Mouse (Mus musculus) gastrocnemius, postnatal 10 days (tissue): ENCODE results near the gene Nfia. TPM values are rescaled to one million over a fixed set of nuclear protein-coding genes. Genes with fewer than 3 reads are reported as not detected.
A peak's percentile ranks its signal among the peaks of the same experiment; 100 is the strongest.

ENCODE experiments used
- DNase-seq: peaks from one replicate; pipeline ENCODE4 v3.0.0; 2021; ENCODE audit warnings: mixed read lengths
- total RNA-seq, 2 experiments: library from RNA; stranded (reverse); gene quantifications; 2 replicates each; pipeline ENCODE4 v1.2.3; 2021

Gene Nfia
- total RNA-seq, 2 experiments from 2014 or later: 111 to 124 TPM

DNA sequence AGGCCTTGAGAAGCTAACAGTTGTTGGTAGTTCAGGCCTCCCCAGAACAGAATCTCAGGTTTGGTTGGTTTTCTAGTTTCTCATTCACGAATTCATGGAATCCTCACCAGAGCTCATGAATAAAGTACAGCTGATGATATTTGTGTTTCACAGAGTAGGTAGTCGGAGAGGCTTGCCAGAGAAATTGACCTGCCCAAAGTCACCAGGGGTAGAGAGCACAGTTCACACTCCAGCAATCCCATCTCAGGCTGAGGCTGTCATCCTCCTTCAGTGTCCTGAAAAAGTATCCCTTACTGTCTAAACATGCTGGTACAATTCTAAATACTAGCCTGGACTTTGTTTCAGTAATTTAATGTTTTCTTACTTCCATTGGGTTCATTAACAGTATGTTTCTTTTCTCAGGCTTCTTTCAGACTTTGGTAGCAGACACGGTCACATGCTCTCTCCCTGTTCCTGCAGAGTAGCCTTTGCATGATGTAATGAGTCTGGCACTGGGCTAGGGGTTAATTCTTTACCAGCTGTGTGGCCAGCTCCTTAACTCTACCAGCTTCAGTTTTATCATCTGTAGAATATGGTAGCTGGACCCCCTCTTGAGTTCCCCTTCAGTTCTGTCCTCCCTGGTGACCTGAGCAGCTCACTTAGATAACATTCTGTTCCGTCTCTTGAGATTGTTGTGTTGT is 7.1 kb upstream of the Nfia start:
- DNase-seq: no peak

DNA sequence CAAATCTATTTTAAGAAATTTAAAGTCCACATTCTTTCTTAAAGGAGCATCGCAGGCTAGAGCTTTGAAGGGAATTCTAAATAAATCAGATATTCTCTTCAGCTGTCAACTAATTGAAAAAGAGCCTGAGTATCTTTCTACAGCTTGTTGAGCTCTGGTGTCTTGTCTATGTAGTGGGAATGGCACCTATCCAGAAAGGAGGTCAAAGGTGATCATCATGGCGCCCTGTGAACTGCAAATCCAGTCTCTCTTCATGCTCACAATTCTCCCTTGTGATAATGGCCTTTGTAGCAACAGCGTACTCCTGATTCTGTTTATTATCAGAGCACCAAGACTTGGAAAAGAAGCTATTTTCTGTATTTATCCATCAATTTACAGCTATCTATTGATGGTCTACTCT is 6.4 kb upstream of the Nfia start:
- no peak for DNase-seq

DNA sequence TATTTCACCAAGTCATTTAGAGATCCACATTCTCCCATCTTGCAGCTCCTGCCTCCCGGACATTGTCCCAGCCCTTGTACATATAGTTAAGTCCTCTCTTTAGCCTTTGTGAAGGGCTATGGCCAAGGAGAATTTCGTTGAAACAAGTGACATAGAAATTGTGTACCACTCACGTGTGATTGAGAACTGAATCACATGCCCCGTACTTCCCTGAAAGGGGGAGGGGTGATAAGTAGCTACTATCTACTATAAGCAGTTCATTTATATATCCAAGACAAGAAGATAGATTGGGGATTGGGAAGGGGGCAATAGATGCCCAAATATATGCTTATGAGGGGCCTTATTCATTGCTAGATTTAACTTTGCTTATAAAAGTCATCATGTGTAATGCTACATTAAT is 5.5 kb upstream of the Nfia start:
- no peak for DNase-seq

DNA sequence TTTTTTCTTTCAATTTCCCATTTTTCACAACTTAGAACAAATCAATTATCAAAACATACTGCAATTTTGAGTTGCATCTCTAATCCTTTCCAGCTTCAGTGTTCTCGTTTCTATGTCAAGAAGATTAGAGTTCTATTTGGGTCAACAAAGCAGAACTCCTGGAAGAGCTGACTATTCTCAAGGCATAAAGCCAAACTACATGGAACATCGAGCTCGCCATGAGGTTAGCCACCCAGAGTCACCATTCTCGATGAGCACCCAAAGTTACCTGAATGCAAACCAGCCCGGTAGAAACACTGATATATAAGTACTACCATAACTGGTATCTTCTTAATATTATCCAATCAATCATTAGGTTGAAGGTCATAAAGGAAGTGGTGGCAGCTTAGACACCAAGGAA is 5.0 kb upstream of the Nfia start:
- no peak for DNase-seq

DNA sequence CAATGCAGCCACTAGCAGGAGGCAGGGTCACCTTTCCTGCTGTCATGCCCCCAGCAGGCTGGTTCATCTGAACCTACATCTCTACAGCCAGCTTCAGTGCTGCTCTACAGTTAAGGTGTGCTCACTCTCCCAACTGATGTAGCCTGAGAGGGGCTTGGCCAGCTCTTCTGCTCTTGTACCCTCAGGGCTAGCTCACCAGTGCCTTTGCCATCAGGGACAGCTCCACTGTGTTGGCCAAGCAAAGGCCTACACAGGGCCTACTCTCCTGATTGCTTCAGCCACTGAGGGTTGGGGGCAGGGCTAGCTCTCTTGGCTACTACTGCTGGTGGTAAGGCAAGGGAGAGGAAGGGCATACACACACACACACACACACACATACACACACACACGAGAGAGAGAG is 2.7 kb upstream of the Nfia start:
- DNase-seq: no peak

DNA sequence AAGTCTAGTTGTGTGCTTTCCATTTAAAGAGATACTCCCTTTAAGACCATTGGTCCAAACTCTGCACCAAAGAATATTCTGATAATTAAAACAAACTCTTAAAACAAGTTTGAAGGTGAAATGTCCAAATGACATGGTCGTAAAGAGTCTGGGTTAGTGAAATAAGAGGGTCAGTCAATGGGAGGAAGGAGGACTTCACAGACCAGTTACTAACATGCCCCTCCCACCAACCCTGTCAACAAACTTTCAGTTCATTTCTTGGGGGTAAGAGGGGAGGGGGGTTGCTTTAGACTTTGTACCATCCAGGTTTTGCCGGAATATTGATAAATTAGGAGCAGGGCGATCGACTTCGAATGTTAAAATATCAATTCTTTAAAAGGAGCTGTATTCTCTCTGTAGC is 1.1 kb upstream of the Nfia start:
- no peak for DNase-seq

DNA sequence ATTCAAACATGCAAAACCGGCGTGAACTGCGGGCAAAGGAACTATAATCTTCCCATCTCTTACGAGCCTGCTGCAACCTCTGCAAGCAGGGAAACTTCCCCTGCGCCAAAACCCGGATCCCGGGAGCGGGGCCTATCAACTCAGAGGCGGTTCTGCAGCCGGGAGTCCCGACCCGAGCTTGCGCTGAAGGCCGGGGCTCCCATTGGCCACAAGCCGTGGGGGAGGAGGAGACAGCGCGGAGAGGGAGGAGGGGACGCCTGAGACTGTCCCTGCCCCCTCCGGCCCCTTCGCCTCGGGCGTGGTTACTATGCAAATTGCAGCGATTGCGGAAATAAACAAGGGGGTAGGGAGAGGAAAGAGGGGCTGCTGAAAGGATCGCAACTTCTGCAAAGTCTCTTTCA is 450 bp upstream of the Nfia start:
- peak; percentile 95 for DNase-seq

DNA sequence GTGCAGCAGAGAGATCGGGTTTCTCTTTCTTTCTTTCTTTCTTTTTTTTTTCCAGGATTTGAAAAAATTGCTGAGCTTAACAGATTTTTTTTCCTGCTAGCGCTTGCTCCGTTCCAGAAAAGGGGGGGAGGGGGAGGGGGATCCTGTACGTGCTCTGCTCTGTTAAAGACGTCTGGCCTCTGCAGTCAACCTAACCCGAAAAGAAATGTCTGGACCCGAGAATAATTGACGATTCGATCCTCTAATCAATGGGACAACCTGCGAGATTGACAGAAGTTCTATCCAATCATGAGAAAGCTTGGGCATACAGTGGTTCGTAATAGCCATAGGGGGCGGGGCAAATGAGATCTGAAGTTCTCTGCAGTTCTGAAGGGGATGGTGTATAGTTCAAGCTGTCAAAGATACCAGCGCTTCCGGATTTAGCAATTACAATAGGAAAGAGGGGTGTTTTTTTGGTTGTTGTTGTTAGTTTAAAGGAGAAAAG is 618 bp downstream of the Nfia start:
- peak; percentile 70 for DNase-seq

DNA sequence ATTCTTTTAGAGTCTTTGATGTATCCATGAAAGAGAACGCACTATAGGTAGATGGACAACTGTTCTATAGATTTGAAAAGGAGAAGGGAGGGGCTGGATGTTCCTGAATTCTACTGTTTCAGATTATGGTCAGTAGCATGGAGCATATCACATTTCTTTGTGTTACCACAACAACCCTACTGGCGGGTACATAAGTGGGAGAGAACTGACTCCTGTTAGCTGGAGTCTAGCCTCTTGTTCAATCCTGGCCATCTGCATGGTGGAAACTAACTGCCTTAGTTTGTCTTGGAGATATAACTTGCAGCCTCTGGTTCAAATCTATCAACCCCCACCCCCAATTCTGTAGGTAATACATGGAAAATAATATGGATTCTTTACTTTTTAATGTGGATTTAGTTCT is 1.3 kb downstream of the Nfia start:
- no peak for DNase-seq

DNA sequence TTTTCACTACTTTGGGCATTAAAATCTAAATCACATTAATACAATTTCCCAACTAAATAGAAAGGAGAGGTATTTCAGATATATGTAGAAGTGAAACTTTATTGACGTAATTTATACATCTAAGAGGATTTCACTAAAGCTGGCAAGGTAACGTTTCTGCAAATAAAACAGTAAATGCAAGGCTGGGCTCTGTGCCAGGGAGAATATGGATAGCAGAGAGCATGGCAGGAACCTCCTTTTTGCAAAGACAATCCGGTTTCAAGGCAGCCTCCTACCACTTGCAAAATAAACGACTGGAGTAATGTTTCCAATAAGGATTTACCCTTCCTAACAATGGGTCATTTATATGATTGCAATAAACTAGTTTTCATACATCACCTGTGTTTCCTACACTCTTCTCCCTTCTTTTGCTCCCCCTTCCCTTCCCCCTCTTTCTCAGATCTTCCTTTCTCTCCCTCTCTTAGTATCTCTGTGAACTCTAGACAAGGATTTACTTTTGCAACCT is 2.0 kb downstream of the Nfia start:
- no peak for DNase-seq

DNA sequence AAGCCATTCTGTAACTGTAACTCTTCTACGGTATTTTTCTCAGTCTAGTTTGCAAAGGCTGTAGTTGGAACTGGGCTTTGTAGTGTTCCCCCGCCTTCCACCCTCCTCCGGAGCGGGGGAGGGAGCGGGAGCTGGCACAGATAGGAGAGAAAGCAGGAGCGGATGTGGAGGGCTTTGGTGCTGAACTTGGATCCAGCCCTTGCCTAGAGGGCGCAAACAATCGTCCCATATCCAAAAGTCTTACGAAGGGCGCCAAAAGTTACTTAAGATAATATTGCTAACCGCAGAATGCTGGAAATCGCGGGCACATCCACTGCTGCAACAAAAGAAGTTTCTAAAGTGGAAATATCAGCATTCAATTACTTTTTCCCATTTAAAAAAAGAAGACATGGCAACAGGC is 2.5 kb downstream of the Nfia start:
- DNase-seq: peak; percentile 66

DNA sequence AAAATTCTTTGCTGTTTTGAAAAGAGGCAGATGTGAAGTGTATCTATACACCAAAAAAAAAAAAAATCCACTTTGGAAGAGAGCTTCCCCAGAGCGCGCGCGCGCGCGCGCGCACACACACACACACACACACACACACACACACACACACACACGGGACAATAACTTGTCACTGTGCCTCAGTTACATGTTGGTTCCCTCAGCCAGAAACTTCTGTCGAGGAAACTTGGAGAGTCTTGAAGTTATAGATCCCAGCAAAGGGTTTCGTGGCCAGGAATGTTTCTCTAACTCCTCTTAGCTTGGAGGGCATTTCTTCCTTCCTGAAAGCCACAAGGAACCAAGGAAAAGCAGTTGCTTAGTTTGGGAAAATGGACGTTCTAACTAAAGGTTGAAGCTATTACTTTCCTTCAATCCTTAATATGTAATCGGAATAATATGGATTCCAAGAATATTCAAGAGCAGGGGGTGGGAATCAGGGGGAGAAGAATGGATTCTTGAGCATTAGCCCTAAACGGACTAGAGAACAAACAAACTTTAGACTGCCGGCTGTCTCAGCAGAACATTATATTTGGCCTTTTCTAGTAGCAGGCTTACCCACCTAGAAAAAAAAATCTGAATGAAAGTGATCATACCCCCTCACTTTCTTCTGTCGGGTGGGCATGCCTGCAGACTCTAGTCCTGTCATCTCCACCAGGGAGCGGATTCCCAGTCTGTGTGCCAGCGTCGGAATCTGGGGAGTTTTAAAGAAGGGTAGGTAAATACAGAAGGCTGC is 3.1 kb downstream of the Nfia start:
- DNase-seq: no peak

DNA sequence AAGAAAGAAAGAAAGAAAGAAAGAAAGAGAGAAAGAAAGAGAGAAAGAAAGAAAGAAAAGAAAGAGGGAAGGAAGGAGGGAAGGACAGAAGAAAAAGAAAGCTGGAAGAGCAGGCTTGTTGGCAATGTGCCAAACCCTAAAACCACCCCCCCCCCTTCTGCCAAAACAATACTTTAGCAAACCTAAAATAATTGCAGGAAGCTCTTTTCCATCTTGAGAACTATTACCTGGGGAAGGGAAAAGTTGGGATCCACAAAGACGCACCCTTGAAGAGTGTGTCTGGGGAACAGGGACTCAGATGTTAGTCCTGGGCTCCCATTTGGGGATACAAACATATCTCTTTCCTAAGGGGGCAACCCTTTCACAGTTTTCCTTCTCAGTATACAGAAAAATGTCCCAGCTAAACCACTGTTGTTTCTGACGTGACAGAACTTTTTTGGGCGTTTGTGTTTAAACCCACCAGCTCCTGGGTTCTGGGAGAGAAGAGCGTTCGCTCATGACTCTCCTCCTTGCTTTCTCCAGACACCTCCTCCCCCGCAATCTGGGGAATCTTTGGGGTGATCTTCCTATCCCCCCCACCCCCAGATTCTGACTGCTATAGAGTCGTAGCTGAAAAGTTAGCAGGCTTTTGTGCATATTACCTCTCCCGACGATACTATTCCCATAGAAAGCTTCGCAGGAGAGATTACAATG is 4.0 kb downstream of the Nfia start:
- DNase-seq: peak; percentile 31

DNA sequence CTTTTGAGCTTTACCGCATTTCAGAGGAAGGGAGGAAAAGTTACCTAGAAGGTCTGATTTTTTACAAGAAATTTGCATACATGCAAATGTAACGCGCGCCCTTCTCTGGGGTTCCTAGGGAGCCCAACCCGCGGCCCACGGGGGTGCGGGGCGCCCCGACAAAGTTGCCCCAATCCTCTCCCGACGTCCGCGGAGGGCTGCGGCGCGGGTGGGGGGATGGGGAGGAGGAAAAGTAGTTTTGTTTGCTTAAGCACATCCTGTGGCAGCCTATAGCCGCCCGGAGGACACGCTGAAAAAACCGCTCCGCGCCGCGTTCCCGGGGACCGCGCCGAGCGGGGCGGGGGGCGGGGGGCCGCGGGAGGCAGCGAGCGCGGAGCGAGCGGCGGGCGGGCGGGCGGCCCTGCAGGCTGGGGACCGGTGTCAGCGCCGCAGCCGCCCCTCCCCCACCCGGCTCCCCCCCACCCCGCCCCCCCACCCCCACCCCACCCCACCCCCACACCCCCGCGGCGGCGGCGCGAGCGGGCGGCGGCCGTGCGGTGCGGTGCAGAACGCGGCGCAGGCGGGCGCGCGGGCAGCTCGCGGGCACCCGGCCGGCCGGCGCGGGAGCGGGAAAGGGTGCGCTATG is 4.7 kb downstream of the Nfia start:
- peak; percentile 65 for DNase-seq

DNA sequence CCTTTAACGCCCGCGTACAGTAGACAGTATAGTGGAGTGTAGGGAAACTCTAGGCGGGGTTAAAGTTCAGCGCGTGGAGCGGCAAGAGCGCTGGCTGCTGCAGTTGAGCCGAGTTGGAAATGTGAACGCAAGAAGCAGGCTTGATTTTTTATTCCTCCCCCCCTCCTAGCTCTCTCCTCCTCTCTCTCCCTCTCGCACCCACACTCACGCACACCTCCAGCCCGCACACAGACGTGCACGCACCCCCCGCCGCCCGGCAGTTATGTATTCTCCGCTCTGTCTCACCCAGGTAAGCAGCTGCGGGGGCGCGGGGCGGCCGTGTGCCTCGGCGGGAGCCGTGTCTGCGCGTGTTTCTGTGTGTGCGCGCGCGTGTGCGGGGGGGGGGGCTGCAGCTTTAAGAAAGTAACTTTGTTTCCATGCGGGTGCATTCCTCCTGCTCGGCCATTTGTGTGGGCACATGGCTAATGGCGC is 5.2 kb downstream of the Nfia start, which contains the start of gene E130114P18Rik:
Gene E130114P18Rik (minus strand): TSS at position 373 of the 471 bp plus-strand sequence.
- DNase-seq: peak; percentile 60

DNA sequence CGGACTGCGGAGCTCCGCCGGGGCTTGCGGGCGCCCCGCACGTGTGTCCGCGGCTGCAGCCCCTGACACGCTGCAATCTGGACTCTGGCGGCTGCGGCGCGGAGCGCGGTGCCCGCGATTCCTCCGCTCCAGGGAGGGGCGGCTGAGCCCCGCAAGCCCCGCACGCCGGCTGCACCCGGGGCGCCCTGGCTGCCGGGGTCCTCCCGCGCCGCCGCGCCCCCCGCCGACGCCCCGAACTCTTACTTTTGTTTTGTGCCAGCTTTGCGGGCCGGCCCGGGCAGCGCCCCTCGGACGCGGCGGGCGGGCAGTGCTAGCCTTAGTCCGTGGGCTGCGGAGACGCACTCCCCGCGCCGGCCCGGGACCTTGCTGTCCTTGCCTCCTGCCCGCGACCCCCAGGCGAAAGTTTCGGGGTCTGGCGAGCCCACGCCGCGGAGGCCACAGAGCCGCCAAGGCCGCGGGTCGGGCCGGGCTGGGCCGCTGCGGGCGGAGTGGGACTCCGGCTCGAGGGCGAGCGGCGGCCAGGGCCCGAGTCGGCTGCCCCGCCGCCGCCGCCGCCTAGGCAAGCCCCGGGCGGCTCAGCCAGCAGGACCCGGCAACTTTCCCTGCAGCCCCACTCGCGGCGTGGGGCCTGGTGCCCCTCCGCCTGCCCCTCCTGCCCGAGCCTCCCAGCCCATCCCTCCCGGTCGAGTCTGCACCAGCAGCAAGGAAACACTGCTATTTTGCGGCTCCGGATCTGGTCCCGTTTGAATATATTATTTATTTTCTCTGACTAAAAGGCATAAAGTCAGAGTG is 5.9 kb downstream of the Nfia start:
- DNase-seq: peak; percentile 57

DNA sequence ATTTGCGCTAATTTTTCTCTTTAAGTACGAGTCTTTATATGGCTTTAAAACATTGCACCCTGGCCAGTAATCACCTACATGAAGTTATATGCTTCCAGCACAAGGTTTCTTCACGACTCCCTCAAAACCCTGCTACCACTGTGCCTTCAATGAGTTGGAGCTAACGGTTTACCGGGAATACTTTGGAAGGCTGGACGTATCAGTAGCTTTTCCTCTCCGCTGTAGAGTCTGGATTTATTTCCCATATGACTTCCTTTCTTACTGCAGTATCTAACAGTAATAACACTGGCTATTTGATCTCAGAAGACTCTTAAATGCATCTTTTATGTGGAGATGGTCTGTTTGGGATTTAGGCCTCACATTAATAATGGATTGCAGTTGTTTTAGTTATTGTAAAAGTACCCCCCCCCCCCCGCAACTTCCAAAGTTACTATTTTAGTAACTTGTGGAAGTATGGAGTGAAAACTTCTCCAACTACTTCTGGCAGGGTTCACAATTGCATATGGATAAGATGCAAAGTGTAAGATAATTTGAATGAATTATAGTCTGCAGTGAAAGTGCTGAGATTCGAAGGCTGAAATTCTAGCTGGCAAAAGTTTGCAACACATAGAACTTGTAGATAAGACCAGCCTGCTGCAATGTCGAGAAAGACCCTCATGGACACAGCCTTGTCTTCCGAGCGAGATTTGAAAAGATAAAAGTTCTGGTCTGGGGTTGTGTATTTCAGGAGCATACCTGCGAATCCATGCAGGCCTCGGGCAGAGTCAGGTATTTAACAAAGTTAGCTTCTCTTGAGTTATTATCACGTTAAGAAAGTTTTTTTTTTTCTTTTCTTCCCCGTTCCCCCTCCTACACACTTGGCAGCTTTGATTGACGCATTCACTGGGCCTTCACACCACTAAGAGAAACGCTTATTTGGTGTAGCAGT is 6.7 kb downstream of the Nfia start:
- DNase-seq: no peak

DNA sequence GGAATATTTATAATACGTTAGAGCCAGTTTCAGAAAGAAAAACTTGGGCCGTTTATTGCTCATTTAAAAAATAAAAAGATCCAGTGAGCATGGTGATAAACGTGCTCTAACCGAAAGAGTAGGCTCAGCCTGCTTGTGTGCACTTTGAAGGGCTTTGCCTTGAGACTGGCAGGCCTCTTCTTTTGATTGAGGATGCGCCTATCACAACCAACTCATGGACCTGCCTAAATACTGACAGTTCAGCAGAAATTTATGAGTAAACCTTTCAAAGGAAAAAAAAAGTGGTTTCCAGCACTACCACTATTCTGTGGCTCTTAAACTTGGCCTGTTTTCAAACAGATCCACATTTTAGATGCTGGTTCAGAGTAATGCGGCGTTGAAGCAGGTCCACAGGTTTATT is 7.5 kb downstream of the Nfia start:
- no peak for DNase-seq

DNA sequence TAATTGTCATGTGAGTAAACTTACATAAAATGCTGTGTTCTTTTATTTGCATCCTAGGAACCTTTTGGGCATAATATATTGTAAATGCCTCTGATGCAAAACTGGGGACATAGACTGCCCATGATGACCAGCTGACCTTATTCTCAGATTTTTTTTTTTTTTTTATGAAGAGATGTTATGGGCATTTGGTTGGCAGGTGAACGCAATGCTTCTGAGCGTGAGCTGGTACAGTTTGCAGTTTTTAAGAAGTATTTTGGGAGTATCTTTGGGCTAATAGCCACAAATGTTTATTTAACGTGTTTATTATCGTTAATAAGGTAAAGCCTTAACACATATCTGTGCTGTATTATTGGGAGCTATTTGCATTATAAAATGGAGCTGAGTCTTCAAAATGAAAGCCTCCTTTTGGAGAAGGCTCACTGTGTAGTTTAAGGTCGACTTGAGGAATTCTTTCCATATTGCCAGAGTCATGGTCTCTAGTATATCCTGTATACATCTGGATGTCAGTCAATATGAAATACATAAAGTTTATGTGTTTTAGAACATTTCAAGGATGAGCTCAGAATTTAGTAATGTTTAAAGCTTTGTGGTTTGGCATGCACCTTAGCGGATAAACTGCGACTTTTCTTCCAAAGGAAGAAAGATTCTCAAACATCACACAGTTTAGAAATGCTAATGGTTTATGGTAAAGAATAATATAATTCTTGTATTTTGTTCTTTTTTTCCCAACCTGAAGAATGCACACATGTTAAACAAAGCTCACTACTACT is 8.3 kb downstream of the Nfia start:
- no peak for DNase-seq

DNA sequence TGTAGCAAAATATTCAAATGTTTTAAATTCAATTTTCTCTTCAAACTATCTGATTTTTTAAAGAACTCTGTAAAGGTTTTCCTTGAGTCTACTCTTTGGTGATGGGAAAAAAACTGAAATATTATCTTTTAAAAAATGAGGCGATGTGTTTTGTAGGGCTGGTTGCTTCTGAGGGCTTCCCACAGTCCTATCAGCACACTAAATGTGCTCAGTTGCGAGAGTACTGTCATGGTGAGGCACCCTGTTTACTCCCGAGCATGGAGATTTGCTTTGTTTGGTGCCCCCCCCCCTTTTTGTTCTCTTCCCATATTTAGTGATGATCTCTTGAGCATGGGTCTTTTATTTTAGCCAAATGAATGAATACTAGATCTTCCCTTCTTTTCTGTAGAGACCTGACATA is 9.5 kb downstream of the Nfia start:
- no peak for DNase-seq
